Mouse (Mus musculus): Measurements from ENCODE around the gene Wwc1. TPM values are rescaled to one million over a fixed set of nuclear protein-coding genes. Genes with fewer than 3 reads are reported as not detected.

Wwc1 gene
- polyA plus RNA-seq, 1 experiment = not detected

GRCm38 (mm10) chr11:35998048-35998447, 17.7 kb upstream of the Wwc1 start:
- Histone ChIP-seq H3K27ac (ENCODE audit: insufficient read depth, low read depth, low read length) (no peak overlapping the region), H3K4me3 (ENCODE audit: insufficient read depth, low read depth, low read length) (no peak overlapping the region), H3K4me1 (ENCODE audit: control insufficient read depth, insufficient read depth, low read length) (peaks cover 13% of the 10 kb centered on the region)
- WGBS = 88% methylated on average over 12 of the region's 12 CpGs
- TF ChIP-seq CTCF (IDR thresholded peaks at IDR 0.05; ENCODE audit: insufficient read depth, low read depth, low read length) = no peak

GRCm38 (mm10) chr11:35995310-35995709, 15.0 kb upstream of the Wwc1 start:
- H3K4me3 ChIP-seq (ENCODE audit: insufficient read depth, low read depth, low read length) = no peak overlapping the region
- no peak for TF ChIP-seq CTCF (IDR thresholded peaks at IDR 0.05; ENCODE audit: insufficient read depth, low read depth, low read length)
- no peak for TF ChIP-seq POLR2A (IDR thresholded peaks at IDR 0.05; ENCODE audit: insufficient read depth, low read depth, low read length)
- H3K27ac ChIP-seq (ENCODE audit: insufficient read depth, low read depth, low read length) = no peak overlapping the region
- H3K4me1 ChIP-seq (ENCODE audit: control insufficient read depth, insufficient read depth, low read length) = peaks cover 6% of the 10 kb centered on the region

GRCm38 (mm10) chr11:35991846-35992245, 11.5 kb upstream of the Wwc1 start:
- WGBS = 79% methylated on average over 2 of the region's 2 CpGs
- H3K4me3 ChIP-seq (ENCODE audit: insufficient read depth, low read depth, low read length) = no peak overlapping the region
- no peak overlapping the region for H3K27ac ChIP-seq (ENCODE audit: insufficient read depth, low read depth, low read length)
- no peaks in the 10 kb centered on the region for H3K4me1 ChIP-seq (ENCODE audit: control insufficient read depth, insufficient read depth, low read length)
- no peak for TF ChIP-seq POLR2A (IDR thresholded peaks at IDR 0.05; ENCODE audit: insufficient read depth, low read depth, low read length)
- TF ChIP-seq CTCF (IDR thresholded peaks at IDR 0.05; ENCODE audit: insufficient read depth, low read depth, low read length) = no peak

- TF ChIP-seq POLR2A (IDR thresholded peaks at IDR 0.05; ENCODE audit: insufficient read depth, low read depth, low read length) (no peak), CTCF (IDR thresholded peaks at IDR 0.05; ENCODE audit: insufficient read depth, low read depth, low read length) (no peak)
- whole genome bisulfite sequencing = 62% methylated on average over 4 of the region's 4 CpGs
- Histone ChIP-seq H3K27ac (ENCODE audit: insufficient read depth, low read depth, low read length) (no peak overlapping the region), H3K4me3 (ENCODE audit: insufficient read depth, low read depth, low read length) (no peak overlapping the region), H3K4me1 (ENCODE audit: control insufficient read depth, insufficient read depth, low read length) (peaks cover 6% of the 10 kb centered on the region)
These were observed 9.6 kb upstream of the Wwc1 start for GRCm38 (mm10) chr11:35989967-35990366.

- Histone ChIP-seq H3K4me1 (ENCODE audit: control insufficient read depth, insufficient read depth, low read length) (peaks cover 8% of the 10 kb centered on the region), H3K27ac (ENCODE audit: insufficient read depth, low read depth, low read length) (peak overlapping the region; percentile 92), H3K4me3 (ENCODE audit: insufficient read depth, low read depth, low read length) (peak overlapping the region; percentile 28; the same call in 1 of the 2 replicates)
- 2% methylated on average over 19 of the region's 19 CpGs for WGBS
- TF ChIP-seq POLR2A (IDR thresholded peaks at IDR 0.05; ENCODE audit: insufficient read depth, low read depth, low read length) = peak; percentile 32; the same call in 1 of the 2 replicates
- no peak for TF ChIP-seq CTCF (IDR thresholded peaks at IDR 0.05; ENCODE audit: insufficient read depth, low read depth, low read length)
These were observed 5.6 kb upstream of the Wwc1 start for GRCm38 (mm10) chr11:35985841-35986393.

GRCm38 (mm10) chr11:35982734-35983133, 2.4 kb upstream of the Wwc1 start:
- Histone ChIP-seq H3K4me3 (ENCODE audit: insufficient read depth, low read depth, low read length) (no peak overlapping the region), H3K27ac (ENCODE audit: insufficient read depth, low read depth, low read length) (no peak overlapping the region), H3K4me1 (ENCODE audit: control insufficient read depth, insufficient read depth, low read length) (peaks cover 14% of the 10 kb centered on the region)
- WGBS = 67% methylated on average over 3 of the region's 3 CpGs
- TF ChIP-seq POLR2A (IDR thresholded peaks at IDR 0.05; ENCODE audit: insufficient read depth, low read depth, low read length) = no peak
- TF ChIP-seq CTCF (IDR thresholded peaks at IDR 0.05; ENCODE audit: insufficient read depth, low read depth, low read length) = no peak

- TF ChIP-seq POLR2A (IDR thresholded peaks at IDR 0.05; ENCODE audit: insufficient read depth, low read depth, low read length) = no peak
- no peak for TF ChIP-seq CTCF (IDR thresholded peaks at IDR 0.05; ENCODE audit: insufficient read depth, low read depth, low read length)
- 0 out of 2 replicates have a peak overlapping the region, but pooled peaks have one; percentile 3 for H3K27ac ChIP-seq (ENCODE audit: insufficient read depth, low read depth, low read length)
- H3K4me1 ChIP-seq (ENCODE audit: control insufficient read depth, insufficient read depth, low read length) = peaks cover 13% of the 10 kb centered on the region
- peak overlapping the region; percentile 83 for H3K4me3 ChIP-seq (ENCODE audit: insufficient read depth, low read depth, low read length)
- 3% methylated on average over 66 of the region's 66 CpGs for WGBS
These were observed 455 bp downstream of the Wwc1 start for GRCm38 (mm10) chr11:35979733-35980410.

GRCm38 (mm10) chr11:35979266-35979732, 1.0 kb downstream of the Wwc1 start:
- Histone ChIP-seq H3K4me3 (ENCODE audit: insufficient read depth, low read depth, low read length) (peak overlapping the region; percentile 83), H3K4me1 (ENCODE audit: control insufficient read depth, insufficient read depth, low read length) (peaks cover 12% of the 10 kb centered on the region), H3K27ac (ENCODE audit: insufficient read depth, low read depth, low read length) (peak overlapping the region; percentile 13; the same call in 1 of the 2 replicates)
- TF ChIP-seq POLR2A (IDR thresholded peaks at IDR 0.05; ENCODE audit: insufficient read depth, low read depth, low read length) = peak; percentile 25; the same call in 1 of the 2 replicates
- no peak for TF ChIP-seq CTCF (IDR thresholded peaks at IDR 0.05; ENCODE audit: insufficient read depth, low read depth, low read length)
- 5% methylated on average over 12 of the region's 12 CpGs for WGBS

GRCm38 (mm10) chr11:35977796-35978195, 2.5 kb downstream of the Wwc1 start:
- TF ChIP-seq POLR2A (IDR thresholded peaks at IDR 0.05; ENCODE audit: insufficient read depth, low read depth, low read length) (no peak), CTCF (IDR thresholded peaks at IDR 0.05; ENCODE audit: insufficient read depth, low read depth, low read length) (no peak)
- 76% methylated on average over 3 of the region's 3 CpGs for WGBS
- peaks cover 12% of the 10 kb centered on the region for H3K4me1 ChIP-seq (ENCODE audit: control insufficient read depth, insufficient read depth, low read length)
- no peak overlapping the region for H3K27ac ChIP-seq (ENCODE audit: insufficient read depth, low read depth, low read length)
- no peak overlapping the region for H3K4me3 ChIP-seq (ENCODE audit: insufficient read depth, low read depth, low read length)

All from olfactory bulb, adult 2 months (tissue).